Mouse (Mus musculus) brain, adult 2 months (tissue): ENCODE data around the gene Slc24a3.

Experiments
- DNase-seq: peaks from one replicate; pipeline ENCODE4 v3.0.0; 2011; ENCODE audit warnings: low read depth, low spot score

The Slc24a3 gene

DNA sequence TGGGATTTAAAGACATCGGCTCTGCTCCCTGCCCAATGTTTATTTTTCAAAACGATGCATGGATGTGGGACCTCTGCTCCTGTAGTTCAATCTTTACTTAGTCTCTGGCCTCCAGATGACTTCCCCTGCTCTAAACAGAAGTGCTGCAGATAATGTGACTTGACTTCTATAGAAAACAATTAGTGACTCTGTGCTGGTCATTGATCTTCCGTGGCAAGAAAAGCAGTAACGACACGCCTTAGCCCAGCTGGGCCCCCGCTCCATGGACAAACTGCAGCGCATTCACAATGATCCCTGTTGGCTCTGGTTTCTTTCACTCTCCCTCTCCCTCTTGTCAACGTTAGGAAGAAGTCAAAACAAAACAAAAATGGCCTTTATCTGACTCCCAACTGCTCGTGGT, 453.6 kb downstream of the Slc24a3 start:
- no peak for DNase-seq

DNA sequence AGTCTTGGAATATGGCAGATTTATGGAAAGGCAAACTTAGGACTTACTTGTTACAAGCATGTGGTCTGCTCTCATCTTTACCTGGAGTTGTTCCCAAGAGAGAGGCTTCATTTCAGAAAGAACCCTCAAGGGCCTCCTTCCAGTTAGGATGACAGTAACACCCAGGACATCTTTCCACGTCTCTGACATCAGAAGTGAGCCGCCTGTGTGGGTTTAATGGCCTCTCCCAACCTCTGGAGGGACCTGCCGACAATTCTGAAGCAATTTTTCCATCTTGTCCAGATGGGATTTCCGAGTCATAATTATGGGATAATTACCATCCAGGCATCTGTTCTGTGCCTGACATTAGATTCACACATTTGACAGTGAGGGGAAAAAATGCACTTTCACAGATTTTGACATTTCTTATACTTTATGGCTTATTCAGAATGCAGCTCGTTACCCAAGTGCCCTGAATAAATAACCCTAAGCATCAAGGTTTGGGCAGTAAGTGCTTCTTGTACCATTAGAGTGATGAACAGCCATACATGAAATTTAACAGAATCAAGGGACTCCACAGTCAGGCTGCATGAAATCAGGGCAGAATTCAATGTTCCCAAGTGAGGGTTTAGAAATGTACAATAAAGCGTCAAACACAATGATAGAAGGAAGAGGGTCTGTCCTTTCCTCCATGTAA, 463.7 kb downstream of the Slc24a3 start:
- no peak for DNase-seq

- DNase-seq: no peak
Observed at GRCm38 (mm10) chr2:145631799-145632174, 464.2 kb downstream of the Slc24a3 start.

- no peak for DNase-seq
Observed at GRCm38 (mm10) chr2:145633811-145634210, 466.3 kb downstream of the Slc24a3 start.

DNA sequence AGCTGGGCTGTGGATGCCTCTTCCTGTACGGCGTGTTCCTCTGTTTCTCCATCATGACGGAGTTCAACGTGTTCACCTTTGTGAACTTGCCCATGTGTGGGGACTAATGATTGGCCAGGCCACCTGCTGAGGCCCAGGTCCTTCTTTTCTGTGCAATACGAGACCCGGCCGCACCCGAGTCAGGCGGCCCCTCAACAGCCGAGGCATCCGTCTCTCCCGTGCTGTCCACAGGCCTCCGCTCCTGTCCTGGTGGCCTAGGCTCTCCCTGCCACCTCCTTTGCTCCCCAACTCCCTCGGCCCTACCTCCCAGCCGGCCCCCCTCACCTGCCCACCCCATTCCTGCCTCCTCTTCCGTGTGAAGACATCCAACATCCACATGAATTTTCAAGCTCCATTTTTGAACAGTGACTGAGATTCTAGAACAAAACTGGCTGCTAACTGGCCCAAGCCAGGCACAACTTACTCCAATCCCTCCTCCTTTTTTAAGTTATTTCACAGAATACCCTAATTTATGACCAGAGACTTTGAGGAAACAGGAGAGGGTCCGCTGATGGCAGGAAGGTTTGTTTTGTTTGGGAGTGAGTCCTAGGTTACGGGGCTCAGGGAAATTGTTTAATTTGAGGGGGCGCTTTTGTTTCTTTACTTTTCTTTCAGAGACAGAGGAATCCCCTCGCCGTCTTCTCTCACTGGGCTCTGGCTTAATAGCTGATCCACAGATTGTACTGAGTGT, 472.9 kb downstream of the Slc24a3 start:
- DNase-seq: no peak

DNA sequence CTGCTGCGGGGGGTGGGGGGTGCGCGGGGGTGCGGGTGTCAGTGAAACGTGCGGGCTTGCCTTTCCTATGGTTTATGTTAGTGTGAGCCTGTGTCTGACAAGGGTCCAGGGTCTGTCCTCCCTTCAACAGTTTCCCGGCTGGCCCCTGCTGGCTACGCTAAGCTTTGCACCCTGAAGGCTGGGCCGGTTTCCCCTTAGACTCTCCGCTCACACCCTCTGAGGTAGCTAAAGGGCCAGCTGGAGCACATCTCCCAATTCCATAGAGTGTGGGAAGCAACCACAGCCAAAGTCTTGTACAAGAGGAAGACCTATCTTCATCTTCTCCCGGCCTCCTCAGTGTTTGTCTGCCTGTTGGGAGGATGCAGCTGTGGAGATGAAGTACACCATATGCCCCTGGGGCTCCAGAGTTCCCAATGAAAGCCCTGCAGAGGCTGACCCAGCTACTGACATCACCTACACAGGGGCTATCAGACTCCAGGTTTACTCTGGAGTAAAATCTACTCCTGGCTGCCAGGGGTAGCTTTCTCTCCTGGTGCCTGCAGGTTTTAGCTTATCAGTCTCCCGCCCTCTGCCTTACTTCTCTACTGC, 487.9 kb downstream of the Slc24a3 start:
- no peak for DNase-seq

GRCm38 (mm10) chr2:145656121-145656520, 488.6 kb downstream of the Slc24a3 start:
- DNase-seq: no peak

DNA sequence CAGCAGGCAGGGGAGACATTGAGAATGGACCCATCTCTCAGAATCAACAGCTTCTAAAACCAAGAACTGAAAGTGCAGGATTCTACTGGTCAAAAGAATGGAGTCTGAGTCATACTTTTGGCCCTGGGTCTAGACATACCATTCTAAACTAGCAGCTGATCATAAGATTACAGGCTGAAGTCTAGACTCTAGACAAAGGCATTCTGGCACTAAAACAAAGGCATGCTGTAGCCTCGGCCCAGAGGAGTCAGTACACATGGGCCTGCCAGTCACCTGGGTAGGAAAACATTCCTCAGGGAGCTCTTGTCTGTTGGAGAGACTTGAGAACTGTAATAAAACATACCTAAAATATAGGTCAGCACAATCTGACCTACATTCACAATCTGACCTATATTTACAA, 489.2 kb downstream of the Slc24a3 start:
- DNase-seq: no peak

- DNase-seq: no peak
Observed at GRCm38 (mm10) chr2:145661242-145661641, 493.7 kb downstream of the Slc24a3 start.

- no peak for DNase-seq
Observed at GRCm38 (mm10) chr2:145663899-145664298, 496.3 kb downstream of the Slc24a3 start.

- DNase-seq: no peak
Observed at GRCm38 (mm10) chr2:145664311-145664710, 496.8 kb downstream of the Slc24a3 start.

- DNase-seq: no peak
Observed at GRCm38 (mm10) chr2:145668135-145668534, 500.6 kb downstream of the Slc24a3 start.

DNA sequence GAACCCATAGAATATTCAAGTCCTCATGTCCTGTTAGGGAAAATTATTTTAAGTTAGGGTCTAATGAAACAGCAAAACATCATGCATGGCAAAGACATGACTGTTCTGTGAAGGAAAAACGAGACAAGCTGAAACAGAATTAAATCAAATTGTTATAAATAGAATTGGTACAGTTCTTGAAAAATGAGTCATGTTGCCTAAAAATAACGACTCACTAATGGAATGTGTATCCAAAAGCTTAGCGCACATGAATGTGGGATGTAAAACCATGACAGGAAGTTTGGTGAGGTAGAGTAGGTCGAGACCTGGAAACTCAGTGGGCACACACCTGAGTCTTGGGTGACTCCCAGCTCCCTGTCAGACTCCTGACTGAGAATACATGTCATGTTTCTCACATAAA, 502.6 kb downstream of the Slc24a3 start:
- no peak for DNase-seq

DNA sequence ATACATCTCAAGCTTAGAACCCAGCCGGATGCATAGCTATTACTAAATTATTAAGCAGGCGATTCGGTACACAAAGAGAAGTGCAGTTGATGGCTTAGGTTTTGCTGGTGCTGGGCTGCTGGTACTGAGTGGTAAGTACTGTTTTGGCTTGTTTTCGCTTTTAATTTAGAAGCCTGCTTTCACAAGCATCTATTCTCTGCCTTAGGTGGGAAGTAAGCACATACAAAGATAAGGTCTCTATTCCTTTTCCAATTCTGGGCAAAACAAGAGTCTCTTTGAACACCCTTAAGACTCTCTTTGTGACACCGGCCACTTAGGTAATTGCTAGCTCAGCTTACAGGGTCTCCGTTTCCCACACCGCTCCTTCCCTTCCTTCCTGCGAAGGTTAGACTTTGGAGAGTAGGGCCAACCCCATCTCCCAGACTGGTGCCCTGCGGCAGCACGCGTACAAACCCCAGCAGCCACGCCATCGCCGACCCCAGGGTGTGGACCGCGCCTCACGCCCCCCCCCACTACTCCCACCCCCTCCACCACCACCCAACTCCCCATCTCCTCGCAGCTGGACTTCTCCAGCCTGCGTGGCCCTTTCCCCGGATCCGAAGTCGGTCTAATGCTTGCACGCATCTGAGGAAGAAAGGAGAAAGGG, 507.1 kb downstream of the Slc24a3 start:
- DNase-seq: no peak

GRCm38 (mm10) chr2:145675142-145675755, 507.7 kb downstream of the Slc24a3 start, which contains the start of gene Rin2:
Gene Rin2 (plus strand): TSS chr2:145675215.
- DNase-seq: peak; percentile 24

- peak; percentile 60 for DNase-seq
Observed at GRCm38 (mm10) chr2:145675756-145676543, 508.4 kb downstream of the Slc24a3 start.

GRCm38 (mm10) chr2:145676544-145676925, 509.0 kb downstream of the Slc24a3 start:
- DNase-seq: no peak

DNA sequence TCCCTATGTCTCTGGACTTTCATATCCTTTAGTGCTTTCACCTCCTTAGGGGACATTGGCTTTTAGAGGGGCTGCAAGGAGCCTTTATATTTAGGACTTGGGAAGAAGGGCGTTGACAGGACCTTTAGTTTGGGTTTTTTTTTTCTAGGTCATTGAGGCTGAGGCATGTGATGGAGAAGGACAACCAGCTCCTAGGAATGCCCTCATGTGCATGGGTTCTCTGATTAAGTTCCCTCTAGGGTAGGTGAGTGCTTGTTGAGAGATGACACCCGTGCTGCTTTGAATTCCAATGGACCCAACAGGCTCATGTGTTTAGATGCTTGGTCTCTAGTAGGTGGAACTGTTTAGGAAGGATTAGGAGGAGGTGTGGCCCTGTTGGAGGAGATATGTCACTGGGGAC, 509.4 kb downstream of the Slc24a3 start:
- no peak for DNase-seq

DNA sequence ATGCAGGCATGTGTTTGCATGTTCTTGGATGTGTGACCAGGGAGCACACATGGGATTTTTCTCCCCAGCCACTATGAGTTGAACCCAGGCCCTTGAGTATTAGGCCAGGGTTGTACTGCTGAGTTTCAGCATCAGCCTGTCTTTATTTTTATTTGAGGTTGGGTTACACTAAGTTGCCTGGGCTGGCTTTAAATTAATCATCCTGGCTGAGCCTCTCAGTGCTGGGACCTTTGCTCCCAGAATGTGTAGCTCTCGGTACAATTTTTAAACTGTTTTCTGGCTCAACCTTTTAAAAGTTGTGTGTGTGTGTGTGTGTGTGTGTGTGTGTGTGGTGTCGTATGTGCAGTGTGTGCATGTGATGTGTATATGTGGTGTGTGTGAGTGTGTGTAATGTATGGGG, 512.6 kb downstream of the Slc24a3 start:
- DNase-seq: no peak

DNA sequence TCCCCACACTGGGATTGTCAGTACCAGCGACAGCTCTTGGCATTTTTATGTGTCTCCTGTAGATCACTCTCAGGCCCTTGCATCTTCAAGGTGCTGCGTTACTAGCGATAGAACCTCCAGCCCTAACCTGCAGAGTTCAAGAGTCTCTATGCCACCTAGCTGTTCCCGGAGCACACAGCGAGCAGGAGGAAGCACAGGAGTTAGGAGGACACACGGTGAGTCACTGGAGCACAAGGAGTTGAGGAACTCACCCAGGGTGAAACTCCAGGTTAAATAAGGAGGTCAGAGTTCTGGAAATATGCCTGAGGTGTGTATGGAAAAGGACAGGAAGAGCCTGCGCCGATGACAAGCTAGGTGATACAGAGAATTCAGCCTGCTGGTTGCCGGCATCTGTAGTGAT, 513.2 kb downstream of the Slc24a3 start:
- no peak for DNase-seq

DNA sequence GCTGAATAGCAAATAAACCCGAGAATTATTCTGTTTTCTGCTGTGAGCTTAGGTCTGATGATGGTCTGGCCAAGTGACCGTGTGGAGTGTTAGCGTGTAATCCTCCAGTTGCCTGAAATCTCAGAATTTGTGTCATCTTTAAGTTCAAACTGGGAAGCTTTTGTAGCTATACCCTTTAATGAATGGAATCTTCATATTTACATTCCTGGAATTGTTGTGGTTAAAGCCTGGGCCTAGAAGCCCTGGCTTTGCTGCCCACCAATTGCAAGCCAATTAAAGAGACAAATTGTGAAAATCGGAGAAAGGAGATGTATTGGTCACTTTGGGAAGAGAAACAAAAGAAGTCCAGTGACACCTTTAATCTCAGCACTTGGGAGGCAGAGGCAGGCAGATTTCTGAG, 514.1 kb downstream of the Slc24a3 start:
- DNase-seq: no peak
